Mouse (Mus musculus) naive thymus-derived CD4-positive, alpha-beta T cell, adult 2 months (primary cell): ENCODE results near the gene Ntsr1.

Source experiments
- DNase-seq: peaks from one replicate; pipeline ENCODE4 v3.0.0-alpha.2; 2011; ENCODE audit warnings: low read depth

The Ntsr1 gene

DNA sequence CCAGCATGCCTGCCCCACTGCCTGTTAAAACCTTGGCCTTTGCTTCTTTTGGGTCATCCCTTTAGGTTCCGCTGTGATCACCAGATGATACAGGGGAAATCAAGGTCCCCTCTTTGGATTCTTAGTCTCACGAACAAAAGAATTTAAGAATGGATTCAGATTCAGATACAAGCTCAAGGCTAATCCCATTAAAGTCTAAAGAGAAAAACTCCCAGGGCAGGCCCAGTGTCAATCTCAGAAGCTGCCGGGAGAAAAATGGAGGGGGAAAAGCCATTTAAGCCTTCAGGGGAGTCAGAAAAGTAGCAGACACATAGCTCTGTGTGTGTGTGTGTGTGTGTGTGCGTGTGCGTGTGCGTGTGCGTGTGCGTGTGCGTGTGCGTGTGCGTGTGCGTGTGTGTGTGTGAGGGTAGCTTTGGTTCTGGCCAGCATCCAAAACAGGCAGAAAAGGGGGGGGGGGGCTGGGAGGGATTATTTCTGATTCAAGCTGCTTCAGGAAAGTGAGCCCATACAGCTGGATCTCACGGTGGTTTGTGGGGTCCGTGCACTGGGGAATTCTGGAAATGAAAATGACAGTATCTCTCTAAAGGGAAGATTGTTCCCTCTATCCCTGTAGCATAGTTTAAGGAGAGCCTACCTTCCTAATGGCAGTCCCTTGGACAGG lies 8.8 kb downstream of the Ntsr1 start:
- DNase-seq: no peak

GRCm38 (mm10) chr2:180510867-180511266 lies 11.1 kb downstream of the Ntsr1 start:
- no peak for DNase-seq

GRCm38 (mm10) chr2:180511875-180512661 lies 12.3 kb downstream of the Ntsr1 start:
- no peak for DNase-seq

- no peak for DNase-seq
Observed at GRCm38 (mm10) chr2:180513019-180513418, 13.2 kb downstream of the Ntsr1 start.

GRCm38 (mm10) chr2:180513835-180514234 lies 14.1 kb downstream of the Ntsr1 start:
- DNase-seq: no peak

GRCm38 (mm10) chr2:180521437-180522221 lies 21.9 kb downstream of the Ntsr1 start:
- DNase-seq: no peak

DNA sequence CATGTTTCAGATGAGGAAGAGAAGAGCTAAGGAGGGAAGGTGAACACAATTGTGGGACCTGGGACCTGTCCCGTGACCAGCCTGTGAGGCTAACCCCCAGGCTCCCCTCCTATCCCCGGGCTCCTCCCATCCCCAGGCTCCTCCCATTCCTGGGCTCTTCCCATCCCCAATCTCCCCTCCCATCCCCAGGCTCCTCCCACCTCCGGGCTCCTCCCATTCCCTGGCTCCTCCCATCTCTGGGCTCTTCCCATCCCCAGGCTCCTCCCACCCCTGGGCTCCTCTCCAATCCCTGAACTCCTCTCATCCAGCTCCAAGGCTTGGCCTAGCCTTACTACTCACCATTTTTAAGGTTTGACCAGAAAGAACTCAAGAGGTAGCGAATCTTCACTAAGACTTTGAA lies 23.0 kb downstream of the Ntsr1 start:
- no peak for DNase-seq

DNA sequence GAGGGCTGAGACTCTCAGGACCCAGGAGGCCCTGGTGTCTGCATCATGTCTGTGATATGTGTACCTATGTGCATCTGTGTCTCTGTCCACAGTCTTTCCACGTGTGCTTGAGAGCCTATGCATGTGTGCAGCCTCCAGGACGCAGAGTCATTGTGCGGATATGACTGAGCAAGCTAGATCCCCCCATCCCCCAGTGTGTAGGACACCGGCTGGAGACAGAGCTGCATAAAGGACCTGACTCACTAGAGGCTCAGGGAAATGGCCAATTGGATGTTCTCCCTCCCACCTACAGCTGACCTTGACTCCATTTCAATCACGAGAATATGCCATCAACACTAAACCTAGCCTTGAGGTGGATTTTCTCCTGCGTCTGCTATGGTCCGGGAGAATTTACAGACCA lies 27.7 kb downstream of the Ntsr1 start:
- DNase-seq: no peak

GRCm38 (mm10) chr2:180527883-180528282 lies 28.1 kb downstream of the Ntsr1 start:
- no peak for DNase-seq

GRCm38 (mm10) chr2:180530130-180530529 lies 30.4 kb downstream of the Ntsr1 start:
- no peak for DNase-seq

- DNase-seq: no peak
Observed at GRCm38 (mm10) chr2:180530584-180530983, 30.8 kb downstream of the Ntsr1 start.

GRCm38 (mm10) chr2:180531671-180532385 lies 32.1 kb downstream of the Ntsr1 start:
- no peak for DNase-seq

DNA sequence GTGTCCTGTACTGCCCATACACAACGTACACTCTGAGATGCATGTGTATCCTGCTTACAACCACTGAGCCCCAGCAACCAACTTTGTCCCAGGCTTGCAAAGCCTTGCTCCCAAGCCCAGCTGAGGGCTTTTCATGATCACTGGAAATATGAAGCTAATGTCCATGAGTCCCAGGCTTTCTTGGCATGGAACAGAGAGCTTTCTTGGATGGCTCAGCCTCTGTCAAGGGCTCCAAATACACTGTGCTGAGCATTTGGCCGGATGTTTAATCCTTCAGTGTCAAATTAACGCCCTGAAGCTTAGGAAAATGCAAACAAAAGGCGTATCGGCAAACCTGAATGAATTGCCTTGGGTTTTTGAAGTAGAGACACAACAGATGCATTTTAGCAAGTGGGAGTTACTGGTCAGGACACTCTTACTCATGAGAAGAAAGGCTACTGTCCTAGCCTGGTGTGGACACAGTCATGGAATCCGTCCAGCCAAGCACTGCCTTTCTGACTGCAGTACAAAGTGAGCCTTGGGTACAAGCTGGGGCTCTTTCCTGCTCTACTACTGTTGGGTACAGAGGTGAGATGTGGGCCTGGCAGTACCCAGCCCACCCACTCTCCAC lies 32.7 kb downstream of the Ntsr1 start:
- no peak for DNase-seq

GRCm38 (mm10) chr2:180533237-180533636 lies 33.5 kb downstream of the Ntsr1 start:
- no peak for DNase-seq

GRCm38 (mm10) chr2:180543675-180544074 lies 43.9 kb downstream of the Ntsr1 start:
- DNase-seq: no peak

GRCm38 (mm10) chr2:180545046-180545445 lies 45.3 kb downstream of the Ntsr1 start:
- no peak for DNase-seq

DNA sequence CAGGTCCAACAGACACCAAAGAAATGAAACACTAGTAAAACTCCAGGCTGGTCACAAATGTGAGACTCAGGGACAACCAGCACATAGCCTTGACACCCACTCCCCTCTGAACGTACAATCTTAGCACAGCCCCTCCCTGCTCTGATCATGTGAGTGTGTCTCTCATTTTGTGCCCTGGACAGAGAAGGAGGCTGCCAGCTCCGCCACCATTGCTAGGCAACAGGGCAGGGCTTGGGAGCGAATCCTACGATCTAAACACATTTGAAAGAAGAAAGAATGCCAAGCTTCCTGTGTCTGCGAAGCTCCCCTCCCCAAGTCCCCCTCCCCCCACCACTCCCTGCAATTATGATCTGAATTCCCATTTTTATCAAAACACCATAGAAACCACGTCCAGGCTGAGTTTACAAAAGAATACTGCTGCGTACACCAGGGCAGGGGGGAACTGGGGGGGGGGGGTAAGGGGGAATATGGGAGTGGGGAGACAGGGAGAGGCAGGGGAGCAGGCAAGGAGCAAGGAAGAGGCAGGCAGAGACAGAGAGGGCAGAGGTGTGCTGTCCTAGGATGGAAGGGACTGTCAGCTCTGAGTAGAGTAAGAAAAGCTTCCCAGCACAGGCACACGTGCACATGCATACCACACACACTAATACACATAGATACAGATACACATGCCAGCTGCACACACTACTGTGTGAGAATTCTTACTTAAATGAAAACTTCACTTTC lies 47.8 kb downstream of the Ntsr1 start:
- no peak for DNase-seq

DNA sequence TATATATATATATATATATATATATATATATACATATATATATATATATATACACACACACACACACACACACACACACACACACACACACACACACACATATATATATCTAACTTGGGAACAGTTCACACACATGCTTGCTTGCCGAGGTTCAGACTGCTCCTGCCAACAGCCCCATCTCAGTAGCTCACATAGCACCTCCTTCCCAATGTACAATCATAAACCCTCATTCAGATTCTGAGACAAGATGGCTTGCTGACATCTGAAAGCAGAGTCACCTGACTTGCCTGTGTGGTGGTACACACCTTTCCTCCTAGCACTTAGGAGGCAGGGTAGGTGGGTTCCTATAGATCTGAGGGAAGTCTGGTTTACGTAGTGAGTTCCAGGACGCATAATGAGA lies 52.6 kb downstream of the Ntsr1 start:
- no peak for DNase-seq

GRCm38 (mm10) chr2:180555219-180555618 lies 55.4 kb downstream of the Ntsr1 start:
- no peak for DNase-seq

DNA sequence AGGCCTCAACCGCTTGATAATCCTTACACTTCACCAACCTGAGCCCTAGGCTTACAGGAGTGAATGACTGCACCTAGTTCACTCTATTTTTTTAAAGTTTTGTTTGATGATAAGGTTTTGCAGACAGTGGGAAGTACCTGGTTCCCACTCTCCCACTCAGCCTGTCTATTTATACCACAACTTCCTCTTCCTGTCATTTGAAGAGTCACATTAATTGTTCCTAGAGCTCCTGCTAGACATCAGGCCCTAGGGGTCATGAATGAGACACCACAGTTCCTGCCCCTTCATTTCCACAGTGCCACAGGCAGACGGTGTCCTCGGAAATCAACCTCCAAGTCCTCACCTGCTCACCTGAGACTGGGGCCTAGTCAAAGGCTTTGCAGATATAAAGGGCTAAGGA lies 56.7 kb downstream of the Ntsr1 start:
- DNase-seq: no peak

DNA sequence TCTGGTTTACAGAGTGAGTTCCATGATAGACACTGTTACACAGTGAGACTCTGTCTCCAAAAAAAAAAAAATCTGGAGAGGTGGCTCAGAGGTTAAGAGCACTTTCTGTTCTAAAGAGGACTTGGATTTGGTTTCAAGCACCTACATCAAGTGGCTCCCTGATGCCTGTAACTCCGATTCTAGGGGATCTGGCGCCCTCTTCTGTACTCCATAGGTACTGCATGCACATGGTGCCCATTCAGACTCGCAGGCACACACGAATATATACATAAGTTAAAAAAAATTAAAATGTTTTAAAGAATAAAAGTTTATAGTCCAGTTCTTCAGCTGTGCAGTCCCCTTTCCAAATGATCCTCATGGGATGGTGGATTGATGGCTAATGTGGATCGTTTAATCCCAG lies 60.5 kb downstream of the Ntsr1 start:
- DNase-seq: peak; percentile 28
